Mouse (Mus musculus): ENCODE data around the gene Sorl1.

DNA sequence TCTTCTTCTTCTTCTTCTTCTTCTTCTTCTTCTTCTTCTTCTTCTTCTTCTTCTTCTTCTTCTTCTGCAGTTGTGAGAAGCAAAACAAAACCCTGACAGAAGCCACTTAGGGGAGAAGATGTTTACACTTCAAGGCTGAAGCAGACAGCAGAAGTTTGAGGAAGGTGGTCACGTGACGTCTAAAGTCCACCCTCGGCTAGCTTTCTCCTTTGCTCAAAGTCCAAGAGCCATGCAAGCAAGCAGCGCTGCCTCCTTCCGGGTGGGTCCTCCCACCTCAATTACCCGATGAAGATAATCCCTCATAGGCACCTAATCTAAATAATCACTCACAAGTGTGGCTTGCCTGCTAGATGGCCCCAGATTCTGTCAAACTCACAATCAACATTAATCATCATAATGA is 30.6 kb upstream of the Sorl1 start:
- TF ChIP-seq CTCF (conservative IDR thresholded peaks at IDR 0.05 in 1 of 2, IDR thresholded peaks at IDR 0.05 in 1 of 2; ENCODE audit: low read depth in 2 of 2, low read length in 2 of 2) (no peak), POLR2A (IDR thresholded peaks at IDR 0.05; ENCODE audit: low read depth, low read length) (no peak), EP300 (IDR thresholded peaks at IDR 0.05; ENCODE audit: low read length) (no peak), SMC3 (IDR thresholded peaks at IDR 0.05; ENCODE audit: low read depth, low read length) (no peak), TCF12 (IDR thresholded peaks at IDR 0.05; ENCODE audit: low read depth, low read length) (no peak), GABPA (IDR thresholded peaks at IDR 0.05; ENCODE audit: insufficient replicate concordance, low read depth, low read length) (no peak), MXI1 (IDR thresholded peaks at IDR 0.05; ENCODE audit: low read depth, low read length) (no peak), MYC (IDR thresholded peaks at IDR 0.05; ENCODE audit: low read depth, low read length) (no peak), ETS1 (conservative IDR thresholded peaks at IDR 0.05; ENCODE audit: low read depth, low read length) (no peak), MAFK (IDR thresholded peaks at IDR 0.05; ENCODE audit: insufficient replicate concordance, low read length) (no peak)

Measured in CH12.LX (cell line).